Mouse (Mus musculus): ENCODE results near the gene Ccr9. TPM values are rescaled to one million over a fixed set of nuclear protein-coding genes. Genes with fewer than 3 reads are reported as not detected.

Ccr9 gene
- polyA plus RNA-seq (2012; rRNA removed): 0.11 and 0.20 TPM in 2 replicates

DNA sequence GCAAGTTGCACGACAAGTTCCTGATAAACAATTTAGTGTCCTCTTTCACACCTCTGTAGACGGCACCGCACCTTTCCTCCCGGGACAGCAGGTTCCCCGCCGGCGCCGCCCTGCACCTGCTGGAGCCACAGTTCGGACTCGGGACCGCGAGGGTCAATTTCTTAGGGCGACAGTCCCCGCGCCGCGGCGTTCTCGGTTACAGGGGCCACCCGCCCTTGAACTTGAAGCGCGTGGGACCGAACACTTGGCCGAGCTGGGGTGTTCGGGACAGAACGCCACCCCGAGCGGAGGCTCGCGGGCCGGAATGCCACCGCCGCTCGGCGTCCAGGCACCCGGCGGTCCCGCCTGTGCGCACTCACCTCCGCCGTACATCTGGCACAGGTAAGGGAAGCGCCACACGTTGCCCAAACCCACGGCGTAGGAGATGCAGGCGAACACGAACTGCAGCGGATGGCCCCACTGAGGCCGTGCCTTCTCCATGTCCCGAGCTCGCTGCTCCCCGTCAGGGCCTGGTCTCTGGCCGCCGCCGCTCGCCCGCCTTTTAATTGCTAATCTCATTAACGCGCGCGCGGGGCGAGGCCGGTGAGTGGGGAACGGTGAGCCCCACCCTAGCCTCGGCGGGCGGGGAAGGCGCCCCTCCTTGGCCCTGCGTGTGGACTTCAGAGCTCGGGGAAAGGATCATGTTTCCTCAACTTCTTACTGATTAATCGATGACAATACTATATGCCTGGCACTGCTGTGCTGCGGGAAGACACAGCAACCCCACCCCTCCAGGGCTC, at the start of gene Ccr9, which contains the start of gene Slc6a20a:
Gene Ccr9, plus strand, starts transcription at position 113 of the 779 bp plus-strand sequence.
Gene Slc6a20a, minus strand, starts transcription at position 559 of the 779 bp plus-strand sequence.
- WGBS: 2% methylated on average over 73 of the region's 73 CpGs

DNA sequence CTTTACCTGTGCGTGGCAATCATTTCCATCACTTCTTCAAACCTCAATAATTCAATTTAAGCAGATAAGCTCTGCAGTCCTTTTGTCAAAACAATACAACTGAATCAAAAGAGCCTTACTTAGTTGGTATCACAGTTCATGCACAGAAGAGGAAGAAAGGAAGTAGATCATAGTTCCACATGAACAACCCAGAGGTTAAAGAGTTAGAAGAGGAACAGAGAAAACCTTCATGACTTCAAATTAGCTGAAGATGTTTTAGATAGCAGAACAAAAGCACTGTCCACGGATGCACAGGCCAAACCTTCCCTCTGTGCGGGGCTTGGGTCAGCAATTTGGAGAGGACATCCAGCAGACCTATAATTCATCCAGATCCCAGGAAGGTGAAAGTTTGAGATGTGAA, 46.6 kb upstream of the Ccr9 start:
- Histone ChIP-seq H3K27ac (ENCODE audit: insufficient read depth, low read length) (no peak overlapping the region), H3K4me3 (replicated peaks; ENCODE audit: insufficient read depth, low read depth, low read length) (no peak overlapping the region), H3K27me3 (ENCODE audit: control insufficient read depth, insufficient read depth, low read length) (no peaks in the 10 kb centered on the region; the same call in 1 of the 2 replicates), H3K4me1 (ENCODE audit: control insufficient read depth, insufficient read depth, low read length) (no peaks in the 10 kb centered on the region)
- WGBS: 75% methylated on average over 3 of the region's 3 CpGs
- TF ChIP-seq CTCF (IDR thresholded peaks at IDR 0.05; ENCODE audit: borderline replicate concordance, insufficient read depth, low read depth, low read length) (no peak), POLR2A (IDR thresholded peaks at IDR 0.05; ENCODE audit: borderline replicate concordance, insufficient read depth, low read length) (no peak)
- no peak for DNase-seq

More for the DNA sequence above, at the start of gene Ccr9, which contains the start of gene Slc6a20a:
- no peak for DNase-seq
- H3K4me1 ChIP-seq (ENCODE audit: control insufficient read depth, insufficient read depth, low read length): no peaks in the 10 kb centered on the region
- peak within 1 kb of the TSS; percentile 3 for H3K4me3 ChIP-seq (replicated peaks; ENCODE audit: insufficient read depth, low read depth, low read length)
- TF ChIP-seq CTCF (IDR thresholded peaks at IDR 0.05; ENCODE audit: borderline replicate concordance, insufficient read depth, low read depth, low read length): no peak
- no peak for TF ChIP-seq POLR2A (IDR thresholded peaks at IDR 0.05; ENCODE audit: borderline replicate concordance, insufficient read depth, low read length)
- H3K27ac ChIP-seq (ENCODE audit: insufficient read depth, low read length): no peak within 1 kb of the TSS
- peaks cover 2% of the 10 kb centered on the region; the same call in 1 of the 2 replicates for H3K27me3 ChIP-seq (ENCODE audit: control insufficient read depth, insufficient read depth, low read length)

DNA sequence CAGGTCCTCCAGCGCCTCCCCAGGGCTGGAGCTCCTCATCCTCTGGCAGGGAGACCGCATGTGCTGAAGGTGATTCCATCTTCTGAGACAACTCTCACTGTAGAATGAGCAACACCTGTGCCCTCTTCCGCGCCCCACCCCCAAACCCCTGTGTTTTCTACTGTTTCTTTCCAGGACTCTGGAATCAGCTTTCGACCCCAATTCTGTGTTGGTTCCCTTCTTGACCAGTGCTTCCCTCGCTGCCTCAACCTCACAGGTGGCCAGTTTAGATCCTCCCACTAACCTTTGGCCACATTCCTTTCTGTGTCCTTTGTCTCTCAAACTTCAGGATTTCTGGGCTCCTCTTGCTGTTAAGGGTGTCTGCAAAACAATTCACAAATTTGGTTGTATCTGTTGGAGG, 46.0 kb upstream of the Ccr9 start, which contains the start of gene Slc6a20b:
Gene Slc6a20b, minus strand, starts transcription at position 285 of the 400 bp plus-strand sequence.
- no peaks in the 10 kb centered on the region for H3K4me1 ChIP-seq (ENCODE audit: control insufficient read depth, insufficient read depth, low read length)
- no peak within 1 kb of the TSS for H3K27ac ChIP-seq (ENCODE audit: insufficient read depth, low read length)
- H3K4me3 ChIP-seq (replicated peaks; ENCODE audit: insufficient read depth, low read depth, low read length): no peak within 1 kb of the TSS
- no peak for TF ChIP-seq POLR2A (IDR thresholded peaks at IDR 0.05; ENCODE audit: borderline replicate concordance, insufficient read depth, low read length)
- no peak for TF ChIP-seq CTCF (IDR thresholded peaks at IDR 0.05; ENCODE audit: borderline replicate concordance, insufficient read depth, low read depth, low read length)
- WGBS: 83% methylated on average over 6 of the region's 6 CpGs
- no peaks in the 10 kb centered on the region; the same call in 1 of the 2 replicates for H3K27me3 ChIP-seq (ENCODE audit: control insufficient read depth, insufficient read depth, low read length)
- DNase-seq: no peak

DNA sequence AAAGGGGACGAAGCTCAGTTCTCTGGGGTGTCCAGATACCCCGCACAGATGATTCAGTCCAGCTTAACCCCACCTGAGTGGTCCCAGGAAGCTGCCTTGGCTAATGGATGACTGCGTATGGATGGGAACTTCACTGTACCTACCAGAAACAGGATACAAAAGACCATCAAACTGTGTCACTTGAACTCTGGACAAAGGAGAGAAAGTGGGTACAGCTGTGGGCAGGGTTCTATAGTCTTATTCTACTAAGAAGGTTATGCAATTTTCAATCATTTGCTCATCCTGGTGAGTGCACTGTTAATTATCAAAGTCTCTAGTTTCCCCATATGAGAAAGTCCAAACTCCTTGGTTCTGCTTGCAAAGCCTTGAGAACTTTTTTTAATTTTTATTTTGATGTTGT, 45.2 kb upstream of the Ccr9 start:
- WGBS: 85% methylated on average over 3 of the region's 3 CpGs
- no peak for DNase-seq
- no peak overlapping the region for H3K27ac ChIP-seq (ENCODE audit: insufficient read depth, low read length)
- TF ChIP-seq POLR2A (IDR thresholded peaks at IDR 0.05; ENCODE audit: borderline replicate concordance, insufficient read depth, low read length): no peak
- TF ChIP-seq CTCF (IDR thresholded peaks at IDR 0.05; ENCODE audit: borderline replicate concordance, insufficient read depth, low read depth, low read length): no peak
- no peak overlapping the region for H3K4me3 ChIP-seq (replicated peaks; ENCODE audit: insufficient read depth, low read depth, low read length)
- no peaks in the 10 kb centered on the region; the same call in 1 of the 2 replicates for H3K27me3 ChIP-seq (ENCODE audit: control insufficient read depth, insufficient read depth, low read length)
- no peaks in the 10 kb centered on the region for H3K4me1 ChIP-seq (ENCODE audit: control insufficient read depth, insufficient read depth, low read length)

DNA sequence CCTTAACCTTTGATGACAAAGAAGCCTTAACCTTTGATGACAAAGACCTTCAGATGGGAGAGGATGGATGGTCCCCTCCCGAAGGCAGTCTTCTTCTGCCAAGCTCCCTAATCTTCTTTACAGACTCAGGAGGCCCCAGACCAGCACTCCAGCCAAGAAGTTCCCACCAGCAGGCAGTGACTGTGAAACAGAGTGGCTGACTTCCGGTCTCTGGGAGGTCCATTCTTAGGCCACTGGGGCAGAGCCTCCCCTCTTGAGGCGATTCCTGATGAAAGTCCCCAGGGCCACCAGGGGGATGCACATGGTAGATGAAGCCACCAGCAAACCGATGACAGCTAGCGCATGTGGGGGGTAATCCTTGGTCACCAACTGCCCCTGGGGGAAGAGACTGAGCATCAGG, 41.5 kb upstream of the Ccr9 start:
- H3K27me3 ChIP-seq (ENCODE audit: control insufficient read depth, insufficient read depth, low read length): no peaks in the 10 kb centered on the region
- WGBS: 57% methylated on average over 5 of the region's 5 CpGs
- H3K4me3 ChIP-seq (replicated peaks; ENCODE audit: insufficient read depth, low read depth, low read length): no peak overlapping the region
- no peak overlapping the region for H3K27ac ChIP-seq (ENCODE audit: insufficient read depth, low read length)
- no peaks in the 10 kb centered on the region for H3K4me1 ChIP-seq (ENCODE audit: control insufficient read depth, insufficient read depth, low read length)
- DNase-seq: no peak
- TF ChIP-seq POLR2A (IDR thresholded peaks at IDR 0.05; ENCODE audit: borderline replicate concordance, insufficient read depth, low read length): no peak
- no peak for TF ChIP-seq CTCF (IDR thresholded peaks at IDR 0.05; ENCODE audit: borderline replicate concordance, insufficient read depth, low read depth, low read length)

DNA sequence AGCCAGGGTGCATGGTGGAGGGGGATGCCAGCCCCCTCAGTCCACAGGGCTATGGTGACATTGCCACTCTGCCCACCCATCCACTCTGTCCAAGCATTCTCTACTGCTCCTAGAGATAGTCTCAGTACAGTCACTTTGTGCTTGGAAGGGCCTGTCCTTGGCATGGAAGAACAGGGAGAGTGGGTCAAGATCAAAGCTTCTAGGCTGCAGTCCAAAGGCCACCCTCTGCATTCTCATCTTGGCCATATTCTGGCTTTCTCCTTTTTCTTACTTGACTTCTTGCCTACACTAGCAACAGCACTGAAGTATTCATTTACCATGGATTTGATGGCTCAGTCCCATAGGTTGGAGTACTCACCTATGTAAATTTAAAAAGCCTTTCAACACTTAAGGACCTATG, 40.0 kb upstream of the Ccr9 start:
- no peak for DNase-seq

DNA sequence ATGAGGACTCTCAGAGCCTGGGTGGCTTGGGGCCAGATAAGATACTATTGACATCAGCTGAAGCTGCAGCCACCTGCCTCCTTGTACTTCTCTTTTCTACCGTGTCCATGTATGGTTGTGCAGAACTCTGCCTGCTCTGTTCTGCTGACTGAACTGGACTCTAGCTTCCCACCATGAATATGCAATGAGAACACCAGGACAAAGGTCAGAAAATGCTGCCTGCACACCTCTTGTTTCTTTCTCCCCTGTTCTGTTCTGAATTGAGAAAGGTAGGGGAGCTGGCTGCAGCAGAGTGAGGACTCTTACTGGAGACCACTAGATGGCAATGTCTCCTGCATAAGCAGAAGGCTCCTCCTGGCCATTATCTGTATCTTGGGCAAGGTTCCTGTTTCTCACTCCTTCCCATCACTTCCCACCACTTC, 39.6 kb upstream of the Ccr9 start:
- TF ChIP-seq POLR2A (IDR thresholded peaks at IDR 0.05; ENCODE audit: borderline replicate concordance, insufficient read depth, low read length): no peak
- peak; percentile 56; the same call in 1 of the 2 replicates for TF ChIP-seq CTCF (IDR thresholded peaks at IDR 0.05; ENCODE audit: borderline replicate concordance, insufficient read depth, low read depth, low read length)
- H3K27me3 ChIP-seq (ENCODE audit: control insufficient read depth, insufficient read depth, low read length): no peaks in the 10 kb centered on the region
- no peak overlapping the region for H3K27ac ChIP-seq (ENCODE audit: insufficient read depth, low read length)
- WGBS: 72% methylated on average over 1 of the region's 1 CpGs
- no peaks in the 10 kb centered on the region for H3K4me1 ChIP-seq (ENCODE audit: control insufficient read depth, insufficient read depth, low read length)
- H3K4me3 ChIP-seq (replicated peaks; ENCODE audit: insufficient read depth, low read depth, low read length): no peak overlapping the region
- DNase-seq: peak in 1 of 2 experiments; percentile 7

More for the DNA sequence above, 40.0 kb upstream of the Ccr9 start:
- H3K27me3 ChIP-seq (ENCODE audit: control insufficient read depth, insufficient read depth, low read length): no peaks in the 10 kb centered on the region
- H3K4me1 ChIP-seq (ENCODE audit: control insufficient read depth, insufficient read depth, low read length): no peaks in the 10 kb centered on the region
- no peak overlapping the region for H3K27ac ChIP-seq (ENCODE audit: insufficient read depth, low read length)
- H3K4me3 ChIP-seq (replicated peaks; ENCODE audit: insufficient read depth, low read depth, low read length): no peak overlapping the region
- TF ChIP-seq POLR2A (IDR thresholded peaks at IDR 0.05; ENCODE audit: borderline replicate concordance, insufficient read depth, low read length): no peak
- no peak for TF ChIP-seq CTCF (IDR thresholded peaks at IDR 0.05; ENCODE audit: borderline replicate concordance, insufficient read depth, low read depth, low read length)

DNA sequence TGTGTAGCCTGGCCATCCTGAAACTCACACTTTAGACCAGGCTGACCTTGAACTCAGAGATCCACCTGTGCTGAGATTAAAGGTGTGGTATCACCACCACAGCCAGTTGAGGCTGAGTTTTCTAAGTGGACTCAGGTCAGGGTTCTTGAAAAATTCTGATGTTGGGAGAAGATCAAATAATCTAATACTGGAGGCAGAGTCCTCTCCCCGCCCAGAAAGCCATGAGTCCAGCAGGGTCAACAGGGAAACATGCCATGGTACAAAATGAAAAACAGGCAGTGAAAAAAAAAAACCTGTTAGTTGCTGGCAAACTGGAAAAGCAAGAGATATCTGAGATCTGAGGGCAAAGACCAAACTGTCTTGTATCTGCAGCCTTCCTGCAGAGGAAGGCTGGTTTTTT, 38.1 kb upstream of the Ccr9 start:
- no peak for DNase-seq
- Histone ChIP-seq H3K4me1 (ENCODE audit: control insufficient read depth, insufficient read depth, low read length) (no peaks in the 10 kb centered on the region), H3K27me3 (ENCODE audit: control insufficient read depth, insufficient read depth, low read length) (no peaks in the 10 kb centered on the region), H3K27ac (ENCODE audit: insufficient read depth, low read length) (no peak overlapping the region), H3K4me3 (replicated peaks; ENCODE audit: insufficient read depth, low read depth, low read length) (no peak overlapping the region)
- TF ChIP-seq CTCF (IDR thresholded peaks at IDR 0.05; ENCODE audit: borderline replicate concordance, insufficient read depth, low read depth, low read length) (no peak), POLR2A (IDR thresholded peaks at IDR 0.05; ENCODE audit: borderline replicate concordance, insufficient read depth, low read length) (no peak)
- 64% methylated on average over 1 of the region's 1 CpGs for WGBS

All from cerebellum, adult 2 months (tissue).